Mouse (Mus musculus) C2C12 (cell line): Measurements from ENCODE around the gene Psmd7.
"Not testable (repeated sequence)": the region's sequence is repeated elsewhere in the genome, so short reads cannot be mapped to it uniquely, and the experiment has no call there.

ENCODE experiments used
- CEBPB ChIP-seq: IDR thresholded peaks from one replicate; pipeline ENCODE4 v1.6.1; 2011; ENCODE audit warnings: low read depth, mild to moderate bottlenecking, control low read depth, moderate library complexity
- CTCF ChIP-seq: IDR thresholded peaks from one replicate; pipeline ENCODE4 v1.5.1; 2011; ENCODE audit not compliant: control insufficient read depth, insufficient read depth, insufficient read length
- MAX ChIP-seq: IDR thresholded peaks from one replicate; pipeline ENCODE4 v1.6.1; 2011; ENCODE audit warnings: mild to moderate bottlenecking, control low read depth
- MYOG ChIP-seq: IDR thresholded peaks from one replicate; pipeline ENCODE4 v1.6.1; 2011; ENCODE audit not compliant: control insufficient read depth, insufficient read length; ENCODE audit errors: extremely low read depth
- USF1 ChIP-seq: IDR thresholded peaks from one replicate; pipeline ENCODE4 v1.6.1; 2011; ENCODE audit warnings: low read depth, mild to moderate bottlenecking, control low read depth, moderate library complexity

DNA sequence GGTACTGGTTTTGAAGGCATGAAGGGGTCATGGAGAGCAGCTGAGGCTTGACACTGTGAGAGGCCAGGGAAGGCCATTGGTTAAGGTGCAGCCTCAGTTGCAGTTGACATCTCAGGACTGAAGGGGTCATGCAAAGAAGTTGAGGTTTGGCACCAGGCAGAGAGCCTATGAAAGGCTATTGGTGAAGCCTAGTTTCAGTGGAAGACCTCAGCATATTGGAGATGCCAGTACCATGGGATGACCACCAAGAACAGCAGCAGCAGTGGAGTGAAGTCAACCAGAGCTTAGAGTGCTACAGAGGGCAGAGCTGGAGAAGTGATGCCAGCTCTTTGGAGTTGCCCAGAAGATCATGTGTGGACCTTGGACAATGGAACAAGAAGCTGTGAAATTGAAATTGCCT lies 36.0 kb upstream of the Psmd7 start:
- TF ChIP-seq MAX, CTCF, USF1, CEBPB, MYOG: not testable (repeated sequence)
